Mouse (Mus musculus): Measurements from ENCODE around the gene Tex19.1.
"Not testable (repeated sequence)": the region's sequence is repeated elsewhere in the genome, so short reads cannot be mapped to it uniquely, and the experiment has no call there.

Tex19.1 gene

GRCm38 (mm10) chr11:121145865-121146264 is at the start of gene Tex19.1:
Gene Tex19.1, plus strand, starts transcription at chr11:121146143.
- no peak for DNase-seq

GRCm38 (mm10) chr11:121099762-121100161 is 46.2 kb upstream of the Tex19.1 start:
- no peak for DNase-seq

DNA sequence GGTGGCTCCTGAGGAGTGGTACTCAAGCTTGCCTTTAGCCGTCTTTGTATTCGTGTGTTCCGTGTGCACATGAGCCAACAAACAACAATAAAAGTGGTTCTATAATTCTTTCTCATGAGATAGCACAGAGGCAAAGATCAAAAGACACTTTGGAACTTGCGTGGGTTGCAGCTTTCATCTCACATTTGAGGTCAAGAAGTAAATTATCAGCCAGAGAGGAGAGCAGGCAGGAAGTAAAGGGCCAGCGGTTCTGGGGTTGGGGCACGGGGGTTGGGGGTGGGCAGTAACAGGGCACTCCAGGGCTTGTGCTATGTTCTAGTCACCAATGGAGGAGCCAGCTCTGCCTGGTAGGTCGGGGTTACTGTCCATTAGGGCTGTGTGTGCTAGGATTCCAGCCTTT is 45.3 kb upstream of the Tex19.1 start:
- no peak for DNase-seq

DNA sequence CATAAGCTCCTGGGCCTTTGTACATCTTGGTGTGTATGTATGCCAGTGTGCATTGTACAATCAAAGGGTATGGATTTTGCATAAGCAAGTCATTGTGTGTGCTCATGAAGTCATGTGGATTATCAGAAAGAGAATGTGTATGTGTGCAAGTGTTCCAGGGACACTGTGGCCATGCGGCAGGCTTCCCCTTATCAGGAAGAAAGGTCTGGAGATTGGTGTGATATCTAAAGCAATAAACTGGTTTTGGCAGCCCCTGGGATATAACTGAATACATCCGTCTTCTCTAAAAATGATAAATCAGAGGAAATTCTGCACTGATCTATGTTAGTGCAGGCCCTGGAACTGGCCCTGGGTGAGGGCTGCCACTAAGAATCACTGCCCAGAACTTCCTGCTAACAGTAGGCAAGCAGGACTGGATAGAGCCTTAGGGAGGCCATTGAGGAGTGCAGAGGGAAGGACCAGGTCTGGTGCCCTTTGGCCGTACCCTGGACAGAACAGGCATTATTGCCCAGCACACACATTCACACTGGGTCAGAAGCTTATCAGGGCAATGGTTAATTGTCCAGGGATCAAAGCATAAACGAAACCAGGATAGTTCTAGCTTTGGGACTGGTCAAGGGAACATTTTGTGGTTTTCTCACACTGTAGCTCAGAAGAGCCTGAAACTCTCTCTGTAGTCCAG is 44.7 kb upstream of the Tex19.1 start:
- DNase-seq, result no peak

- not testable (repeated sequence) for DNase-seq
These were observed 38.7 kb upstream of the Tex19.1 start for GRCm38 (mm10) chr11:121107242-121107641.

GRCm38 (mm10) chr11:121108061-121108460 is 37.9 kb upstream of the Tex19.1 start:
- DNase-seq, result no peak

DNA sequence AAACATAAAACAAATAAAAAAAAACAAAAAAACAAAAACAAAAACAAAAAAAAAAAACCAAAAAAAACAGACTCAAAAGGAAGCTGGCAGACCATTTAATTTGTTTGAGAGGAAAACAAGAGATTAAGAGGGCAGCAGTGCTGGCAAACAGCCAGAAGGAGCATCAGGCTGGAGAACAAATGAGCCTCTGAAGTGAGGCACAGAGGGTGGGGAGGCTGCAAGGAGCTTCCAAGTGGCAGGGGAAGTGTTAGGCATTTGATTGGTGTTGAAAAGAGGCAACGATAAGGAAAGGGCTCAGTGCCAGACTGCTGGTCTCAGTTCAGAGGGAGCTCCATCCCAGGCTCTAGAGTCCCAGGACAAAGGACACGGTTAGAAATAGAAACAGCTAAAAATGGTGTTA is 36.0 kb upstream of the Tex19.1 start:
- DNase-seq, result peak; percentile 17

DNA sequence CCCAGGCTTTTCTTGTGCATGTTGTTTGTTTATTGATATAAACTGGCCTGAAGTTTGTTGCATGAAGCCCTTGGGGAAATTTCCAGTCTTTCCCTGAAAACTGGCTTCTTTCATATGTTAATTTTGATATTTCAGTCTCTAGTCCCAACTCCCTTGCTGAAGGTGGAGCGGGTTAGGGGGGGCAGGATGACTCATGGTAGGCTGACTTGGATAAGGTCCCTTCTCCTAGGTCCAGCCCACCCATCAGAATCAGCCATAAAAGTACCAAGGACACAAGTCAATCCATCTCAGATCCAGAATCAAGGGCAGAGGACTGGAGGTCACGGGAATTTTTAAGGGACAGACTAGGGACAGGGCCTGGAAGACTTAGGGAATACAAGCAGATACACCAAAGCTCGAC is 34.9 kb upstream of the Tex19.1 start:
- no peak for DNase-seq

GRCm38 (mm10) chr11:121111601-121112000 is 34.3 kb upstream of the Tex19.1 start:
- no peak for DNase-seq

GRCm38 (mm10) chr11:121112091-121112775 is 33.7 kb upstream of the Tex19.1 start:
- peak; percentile 66 for DNase-seq

GRCm38 (mm10) chr11:121118106-121118505 is 27.8 kb upstream of the Tex19.1 start:
- no peak for DNase-seq

- DNase-seq, result no peak
These were observed 27.4 kb upstream of the Tex19.1 start, which contains the start of gene Tex19.2 for GRCm38 (mm10) chr11:121118577-121118976. Gene Tex19.2, minus strand, starts transcription at chr11:121118677.

- DNase-seq, result no peak
These were observed 24.8 kb upstream of the Tex19.1 start for GRCm38 (mm10) chr11:121121151-121121550.

GRCm38 (mm10) chr11:121122024-121122670 is 23.8 kb upstream of the Tex19.1 start:
- DNase-seq, result no peak

- DNase-seq, result no peak
These were observed 22.5 kb upstream of the Tex19.1 start for GRCm38 (mm10) chr11:121123438-121123837.

GRCm38 (mm10) chr11:121125522-121126172 is 20.3 kb upstream of the Tex19.1 start:
- no peak for DNase-seq

GRCm38 (mm10) chr11:121126395-121126794 is 19.5 kb upstream of the Tex19.1 start:
- no peak for DNase-seq

DNA sequence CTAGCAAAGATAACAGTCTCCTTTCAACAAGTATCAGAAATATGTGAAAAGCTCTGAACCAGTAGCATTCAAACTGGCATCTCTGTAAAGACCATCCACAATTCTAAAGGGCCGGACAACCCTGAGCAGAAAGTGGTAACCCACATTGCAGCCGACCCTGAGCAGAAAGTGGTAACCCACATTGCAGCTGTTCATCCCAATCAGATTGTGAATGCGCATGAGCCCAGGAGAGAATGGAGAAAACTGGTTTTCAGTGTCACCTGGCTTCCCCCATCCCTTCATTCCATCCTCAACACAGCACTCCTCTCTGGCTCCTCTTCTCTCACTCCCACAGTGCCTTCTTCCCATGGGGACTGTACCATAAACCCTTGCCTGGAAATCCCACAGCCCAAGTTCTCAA is 18.5 kb upstream of the Tex19.1 start:
- DNase-seq, result no peak

- no peak for DNase-seq
These were observed 16.3 kb upstream of the Tex19.1 start for GRCm38 (mm10) chr11:121129616-121130015.

DNA sequence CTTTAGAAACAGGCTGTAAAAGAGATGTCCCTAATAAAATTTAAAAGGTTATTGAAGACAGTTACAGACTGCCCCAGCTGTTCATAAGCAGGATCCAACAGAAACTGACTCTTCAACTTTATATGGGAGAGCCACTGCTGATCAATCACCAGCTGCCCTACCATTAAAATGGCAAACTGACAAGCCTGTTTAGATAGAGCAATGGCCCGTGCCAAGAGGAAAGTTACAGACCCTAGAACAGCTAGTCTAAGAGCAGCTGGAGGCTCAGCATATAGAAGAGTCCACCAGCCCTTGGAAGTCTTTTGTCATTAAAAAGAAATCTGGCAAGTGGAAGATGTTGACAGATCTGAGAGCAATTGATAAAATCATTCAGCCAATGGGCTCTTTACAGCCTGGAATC is 11.3 kb upstream of the Tex19.1 start:
- DNase-seq, result no peak

DNA sequence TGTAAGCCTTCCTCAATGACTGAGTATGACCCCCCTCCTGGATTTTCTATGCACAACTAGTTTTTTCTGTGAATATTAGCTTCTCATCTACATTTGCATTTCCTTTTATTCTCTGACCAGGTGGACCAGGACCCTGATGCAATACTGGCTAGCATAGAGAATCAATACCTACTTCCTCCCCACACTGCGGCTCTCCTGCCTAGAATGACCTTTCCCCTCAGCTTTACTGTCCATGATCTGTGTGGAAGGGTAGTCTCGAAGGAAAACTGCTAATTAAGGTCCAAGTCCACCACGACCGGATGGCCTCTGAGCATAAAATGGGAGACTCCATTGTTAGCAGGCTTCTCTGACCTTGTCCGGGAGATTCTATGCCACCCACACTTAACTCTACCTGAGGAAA is 8.3 kb upstream of the Tex19.1 start:
- no peak for DNase-seq

GRCm38 (mm10) chr11:121138732-121139131 is 7.2 kb upstream of the Tex19.1 start:
- no peak for DNase-seq

- DNase-seq, result no peak
These were observed 2.5 kb upstream of the Tex19.1 start for GRCm38 (mm10) chr11:121143325-121144015.

All from cerebellum, adult 8-10 months (tissue).